Mouse (Mus musculus): Measurements from ENCODE around the gene Dnajc30. TPM values are rescaled to one million over a fixed set of nuclear protein-coding genes. Genes with fewer than 3 reads are reported as not detected.

Gene Dnajc30
- polyA plus RNA-seq, 1 experiment from 2014 or later: 37.4 TPM

DNA sequence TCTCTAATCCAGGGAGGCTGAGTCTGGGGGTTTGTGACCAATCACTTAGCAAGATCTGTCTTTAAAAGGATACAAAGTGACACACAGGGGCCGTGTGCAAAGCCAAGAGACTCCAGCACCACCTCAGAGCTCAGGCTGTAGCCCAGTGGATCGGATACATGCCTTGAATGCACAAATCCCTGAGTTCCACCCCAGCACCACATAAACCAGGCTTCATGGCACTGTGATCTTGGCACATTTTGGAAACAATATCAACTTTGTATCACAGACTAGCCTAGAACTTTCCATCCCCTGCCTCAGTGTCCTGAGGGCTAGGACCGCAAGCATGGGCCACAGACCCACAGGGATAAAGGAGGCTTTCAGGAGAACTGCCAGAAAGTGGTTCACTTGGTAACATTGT, 2.0 kb downstream of the Dnajc30 start:
- Histone ChIP-seq H3K4me1 (replicated peaks) (peaks cover 26% of the 10 kb centered on the region), H3K9me3 (no peaks in the 10 kb centered on the region), H3K27ac (no peak overlapping the region), H3K4me2 (peak overlapping the region; percentile 97; the same call in 1 of the 2 replicates), H3K4me3 (no peak overlapping the region), H3K27me3 (no peaks in the 10 kb centered on the region), H3K36me3 (peaks cover 38% of the 10 kb centered on the region), H3K9ac (0 out of 2 replicates have a peak overlapping the region, but pooled peaks have one; percentile 8)
- WGBS: 94% methylated on average over 3 of the region's 3 CpGs
- no peak for ATAC-seq (ENCODE audit: low FRiP score)

- Histone ChIP-seq H3K4me1 (replicated peaks) (peaks cover 25% of the 10 kb centered on the region), H3K9ac (no peak overlapping the region), H3K36me3 (peaks cover 66% of the 10 kb centered on the region), H3K9me3 (no peaks in the 10 kb centered on the region), H3K4me3 (no peak overlapping the region), H3K4me2 (no peak overlapping the region), H3K27ac (no peak overlapping the region), H3K27me3 (no peaks in the 10 kb centered on the region)
- WGBS: 94% methylated on average over 3 of the region's 3 CpGs
- no peak for ATAC-seq (ENCODE audit: low FRiP score)
Measured at GRCm38 (mm10) chr5:135070448-135070847, 6.4 kb downstream of the Dnajc30 start.

- WGBS: 97% methylated on average over 2 of the region's 2 CpGs
- Histone ChIP-seq H3K27ac (no peak overlapping the region), H3K4me3 (no peak overlapping the region), H3K4me1 (replicated peaks) (peaks cover 30% of the 10 kb centered on the region), H3K9ac (no peak overlapping the region), H3K27me3 (no peaks in the 10 kb centered on the region), H3K36me3 (peaks cover 59% of the 10 kb centered on the region), H3K9me3 (no peaks in the 10 kb centered on the region), H3K4me2 (no peak overlapping the region)
- ATAC-seq (ENCODE audit: low FRiP score): no peak
Measured at GRCm38 (mm10) chr5:135072061-135072460, 8.1 kb downstream of the Dnajc30 start.

DNA sequence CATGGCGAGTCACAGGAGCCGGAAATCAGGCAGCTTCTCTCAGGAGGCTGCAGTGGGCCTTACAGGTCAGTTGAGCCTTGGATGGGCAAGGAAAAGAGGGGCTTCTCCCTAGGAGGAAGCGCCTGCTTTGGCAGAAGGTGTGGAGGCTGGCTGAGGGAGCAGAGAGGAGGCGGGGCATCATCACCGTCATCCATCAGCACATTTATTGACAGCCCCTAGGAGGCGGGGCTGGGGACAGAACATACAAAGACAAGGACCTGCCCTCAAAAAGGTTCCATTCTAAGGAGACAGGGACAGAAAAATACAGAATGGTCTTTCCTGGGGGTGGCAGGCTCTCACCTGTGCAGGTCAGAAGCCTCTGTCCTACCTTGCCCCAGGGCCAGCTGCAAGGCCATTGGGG, 8.7 kb downstream of the Dnajc30 start:
- no peaks in the 10 kb centered on the region for H3K9me3 ChIP-seq
- no peaks in the 10 kb centered on the region for H3K27me3 ChIP-seq
- ATAC-seq (ENCODE audit: low FRiP score): no peak
- peaks cover 32% of the 10 kb centered on the region for H3K4me1 ChIP-seq (replicated peaks)
- no peak overlapping the region for H3K4me2 ChIP-seq
- WGBS: 60% methylated on average over 6 of the region's 6 CpGs
- no peak overlapping the region for H3K9ac ChIP-seq
- no peak overlapping the region for H3K4me3 ChIP-seq
- H3K27ac ChIP-seq: no peak overlapping the region
- H3K36me3 ChIP-seq: peaks cover 53% of the 10 kb centered on the region

- no peaks in the 10 kb centered on the region for H3K9me3 ChIP-seq
- ATAC-seq (ENCODE audit: low FRiP score): no peak
- 23% methylated on average over 23 of the region's 26 CpGs for WGBS
- H3K27me3 ChIP-seq: no peaks in the 10 kb centered on the region
- no peak overlapping the region for H3K4me2 ChIP-seq
- H3K4me1 ChIP-seq (replicated peaks): peaks cover 34% of the 10 kb centered on the region
- H3K27ac ChIP-seq: no peak overlapping the region
- peaks cover 44% of the 10 kb centered on the region for H3K36me3 ChIP-seq
- H3K9ac ChIP-seq: peak overlapping the region; percentile 43
- no peak overlapping the region for H3K4me3 ChIP-seq
Measured at GRCm38 (mm10) chr5:135073349-135074150, 9.5 kb downstream of the Dnajc30 start.

GRCm38 (mm10) chr5:135075655-135076054, 11.7 kb downstream of the Dnajc30 start:
- Histone ChIP-seq H3K27me3 (peaks cover 10% of the 10 kb centered on the region; the same call in 1 of the 2 replicates), H3K4me1 (replicated peaks) (peaks cover 35% of the 10 kb centered on the region), H3K27ac (no peak overlapping the region), H3K4me3 (no peak overlapping the region), H3K9ac (no peak overlapping the region), H3K9me3 (no peaks in the 10 kb centered on the region), H3K4me2 (no peak overlapping the region), H3K36me3 (peaks cover 44% of the 10 kb centered on the region)
- 68% methylated on average over 4 of the region's 4 CpGs for WGBS
- ATAC-seq (ENCODE audit: low FRiP score): no peak

GRCm38 (mm10) chr5:135076368-135076767, 12.4 kb downstream of the Dnajc30 start:
- H3K4me3 ChIP-seq: peak overlapping the region; percentile 99
- peaks cover 35% of the 10 kb centered on the region for H3K4me1 ChIP-seq (replicated peaks)
- ATAC-seq (ENCODE audit: low FRiP score): no peak
- peak overlapping the region; percentile 73 for H3K4me2 ChIP-seq
- H3K27me3 ChIP-seq: peaks cover 10% of the 10 kb centered on the region; the same call in 1 of the 2 replicates
- no peaks in the 10 kb centered on the region for H3K9me3 ChIP-seq
- peaks cover 44% of the 10 kb centered on the region for H3K36me3 ChIP-seq
- WGBS: 89% methylated on average over 14 of the region's 14 CpGs
- peak overlapping the region; percentile 100 for H3K9ac ChIP-seq
- H3K27ac ChIP-seq: peak overlapping the region; percentile 23; the same call in 1 of the 2 replicates

GRCm38 (mm10) chr5:135076931-135077505, 13.0 kb downstream of the Dnajc30 start:
- Histone ChIP-seq H3K4me3 (peak overlapping the region; percentile 99), H3K4me1 (replicated peaks) (peaks cover 35% of the 10 kb centered on the region), H3K9ac (peak overlapping the region; percentile 100), H3K9me3 (no peaks in the 10 kb centered on the region), H3K36me3 (peaks cover 39% of the 10 kb centered on the region), H3K27me3 (peaks cover 10% of the 10 kb centered on the region; the same call in 1 of the 2 replicates), H3K27ac (peak overlapping the region; percentile 94), H3K4me2 (peak overlapping the region; percentile 73)
- 12% methylated on average over 14 of the region's 14 CpGs for WGBS
- peak; percentile 54 for ATAC-seq (ENCODE audit: low FRiP score)

- Histone ChIP-seq H3K36me3 (peaks cover 31% of the 10 kb centered on the region), H3K4me3 (peak within 1 kb of the TSS; percentile 99), H3K4me1 (replicated peaks) (peaks cover 34% of the 10 kb centered on the region), H3K9ac (peak within 1 kb of the TSS; percentile 100), H3K27ac (peak within 1 kb of the TSS; percentile 94), H3K9me3 (no peaks in the 10 kb centered on the region), H3K27me3 (peaks cover 13% of the 10 kb centered on the region), H3K4me2 (peak within 1 kb of the TSS; percentile 73)
- under 1% methylated on average over 66 of the region's 83 CpGs for WGBS
- peak; percentile 80 for ATAC-seq (ENCODE audit: low FRiP score)
Measured at GRCm38 (mm10) chr5:135077564-135078481, 13.8 kb downstream of the Dnajc30 start, which contains the start of gene Vps37d. Gene Vps37d (minus strand): TSS chr5:135078266.

DNA sequence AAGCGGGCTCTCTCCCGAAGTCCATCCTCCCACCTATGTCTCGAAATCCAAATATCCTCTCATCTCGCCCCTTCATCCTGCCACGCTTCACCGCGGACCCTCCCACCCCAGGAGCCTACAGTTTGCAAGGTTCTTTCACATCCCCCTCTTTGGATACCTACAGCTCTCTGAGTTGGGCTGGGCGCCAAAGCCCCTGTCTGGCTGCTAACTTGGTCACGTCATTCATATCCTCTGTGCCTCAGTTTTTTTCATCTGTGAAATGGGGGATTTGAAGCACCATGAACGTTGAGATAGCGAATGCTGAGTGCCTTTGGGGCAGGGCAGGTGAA, 14.4 kb downstream of the Dnajc30 start:
- peak; percentile 52 for ATAC-seq (ENCODE audit: low FRiP score)
- Histone ChIP-seq H3K27ac (peak overlapping the region; percentile 94), H3K4me2 (peak overlapping the region; percentile 73), H3K4me3 (peak overlapping the region; percentile 99), H3K9ac (peak overlapping the region; percentile 100), H3K4me1 (replicated peaks) (peaks cover 28% of the 10 kb centered on the region), H3K27me3 (peaks cover 13% of the 10 kb centered on the region), H3K9me3 (no peaks in the 10 kb centered on the region), H3K36me3 (peaks cover 25% of the 10 kb centered on the region)
- WGBS: 2% methylated on average over 11 of the region's 11 CpGs

DNA sequence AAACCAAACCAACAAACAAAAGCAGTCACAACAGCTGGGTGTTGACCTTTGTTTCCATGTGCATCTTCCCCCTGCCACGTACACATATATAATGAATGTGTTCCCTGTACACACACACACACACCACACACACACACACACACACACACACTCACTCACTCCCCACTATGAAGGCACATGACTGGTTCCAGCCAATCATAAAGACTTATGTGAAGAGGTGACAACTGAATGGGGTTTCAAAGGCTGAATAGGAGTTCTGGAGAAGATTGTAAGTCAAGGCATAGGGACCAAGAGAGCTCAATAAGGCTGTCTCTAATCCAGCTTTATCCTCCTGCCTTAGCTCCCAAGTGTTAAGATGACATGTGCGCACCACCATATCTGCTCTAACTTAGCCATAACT, 15.6 kb downstream of the Dnajc30 start:
- Histone ChIP-seq H3K27me3 (peaks cover 23% of the 10 kb centered on the region), H3K4me2 (no peak overlapping the region), H3K27ac (no peak overlapping the region), H3K9ac (no peak overlapping the region), H3K4me1 (replicated peaks) (peaks cover 18% of the 10 kb centered on the region), H3K4me3 (no peak overlapping the region), H3K9me3 (no peaks in the 10 kb centered on the region), H3K36me3 (peaks cover 14% of the 10 kb centered on the region)
- ATAC-seq (ENCODE audit: low FRiP score): no peak
- 95% methylated on average over 2 of the region's 2 CpGs for WGBS

GRCm38 (mm10) chr5:135080539-135080938, 16.5 kb downstream of the Dnajc30 start:
- 85% methylated on average over 5 of the region's 5 CpGs for WGBS
- no peak for ATAC-seq (ENCODE audit: low FRiP score)
- Histone ChIP-seq H3K36me3 (peaks cover 4% of the 10 kb centered on the region), H3K4me2 (no peak overlapping the region), H3K27ac (no peak overlapping the region), H3K4me1 (replicated peaks) (peaks cover 18% of the 10 kb centered on the region), H3K9ac (no peak overlapping the region), H3K4me3 (no peak overlapping the region), H3K9me3 (no peaks in the 10 kb centered on the region), H3K27me3 (peaks cover 29% of the 10 kb centered on the region)

All from hindbrain, embryonic 13.5 days (tissue).